Mouse (Mus musculus) liver, postnatal 0 days (tissue): Measurements from ENCODE around the gene 1810010H24Rik.

ENCODE experiments used
- CTCF ChIP-seq: sonication (generic); IDR thresholded peaks from 2 replicates; pipeline ENCODE4 v1.5.1; 2016; ENCODE audit warnings: antibody characterized with exemption, low read depth
- EP300 ChIP-seq: IDR thresholded peaks from 2 replicates; pipeline ENCODE4 v1.6.1; 2016; ENCODE audit warnings: antibody characterized with exemption, low read depth, mild to moderate bottlenecking

DNA sequence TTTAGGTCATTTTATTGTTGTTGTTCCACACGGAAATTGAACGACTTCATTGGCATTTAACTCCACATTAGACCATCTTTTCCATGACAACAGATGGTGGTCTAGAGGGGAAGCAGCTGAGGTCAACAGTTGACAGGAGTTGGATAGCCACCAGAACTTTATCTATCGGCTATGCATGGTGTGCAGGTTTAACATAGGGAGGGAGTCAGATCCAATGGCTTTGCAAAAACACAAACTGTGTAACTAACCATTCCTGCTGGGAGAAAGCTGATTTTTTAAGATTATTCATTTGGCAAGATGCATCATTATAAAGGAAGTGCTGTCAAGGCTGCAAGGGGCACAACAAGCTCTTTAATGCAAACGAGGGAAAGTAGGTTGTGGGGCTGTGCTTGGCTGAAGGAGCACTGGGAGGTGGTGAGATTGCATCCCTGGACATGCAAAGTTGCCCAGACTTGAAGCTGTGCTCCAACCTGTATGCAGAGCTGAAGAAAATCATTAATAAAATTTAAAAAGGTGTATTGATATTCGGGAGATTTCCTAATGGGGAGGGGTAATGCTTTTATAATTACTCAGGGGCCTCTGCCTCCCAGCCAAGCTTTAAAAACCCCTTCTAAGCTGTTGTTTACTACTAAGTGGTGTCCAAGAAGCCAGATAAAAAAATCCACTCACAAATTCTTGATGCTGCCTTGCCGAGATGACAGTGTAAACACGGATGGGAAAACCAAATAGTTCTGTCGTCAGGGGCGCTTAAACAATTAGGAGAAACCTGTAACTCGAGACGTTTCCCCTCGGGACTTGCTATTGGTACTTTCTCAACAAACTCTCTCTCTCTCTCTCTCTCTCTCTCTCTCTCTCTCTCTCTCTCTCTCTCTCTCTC lies 1.3 kb downstream of the 1810010H24Rik start:
- TF ChIP-seq CTCF (no peak), EP300 (no peak)
